Mouse (Mus musculus) CH12.LX (cell line): ENCODE results near the gene Hdac11. TPM values are rescaled to one million over a fixed set of nuclear protein-coding genes. Genes with fewer than 3 reads are reported as not detected.

Source experiments
- DNase-seq: peaks from one replicate; pipeline ENCODE4 v3.0.0-alpha.2; 2013; ENCODE audit errors: extremely low read depth
- H3K27ac ChIP-seq: 2 replicates; pipeline ENCODE4 v1.5.1; 2012; ENCODE audit warnings: low read depth, mild to moderate bottlenecking, control low read depth, moderate library complexity; ENCODE audit not compliant: insufficient read depth
- H3K27me3 ChIP-seq: replicated peaks from 2 replicates; pipeline ENCODE3; 2012; ENCODE audit warnings: inconsistent platforms
- H3K36me3 ChIP-seq, 2 experiments: replicated peaks in 1 of 2; 2 replicates each; pipeline versions ENCODE3 to v1.6.1; 2012; ENCODE audit warnings: inconsistent platforms in 1 of 2, low read length in 1 of 2, mild to moderate bottlenecking in 1 of 2, mixed read lengths in 1 of 2, moderate library complexity in 1 of 2; ENCODE audit not compliant: control insufficient read depth in 1 of 2, insufficient read depth in 1 of 2
- H3K4me1 ChIP-seq, 2 experiments: 2 replicates each; pipeline ENCODE4 v1.6.1; 2012; ENCODE audit warnings: inconsistent platforms in 1 of 2, moderate library complexity in 1 of 2; ENCODE audit not compliant: insufficient read depth in 2 of 2, control insufficient read depth in 1 of 2
- H3K4me2 ChIP-seq: 2 replicates; pipeline ENCODE4 v1.6.1; 2012; ENCODE audit warnings: low read depth, mild to moderate bottlenecking, control low read depth; ENCODE audit not compliant: poor library complexity, insufficient read depth, severe bottlenecking
- H3K4me3 ChIP-seq, 3 experiments: fragments of 150-350 bp in 1 of 3; sonication (generic) in 1 of 3; replicated peaks in 1 of 3; 2 replicates each; pipeline versions ENCODE3 to v1.5.1; 2011 to 2012; ENCODE audit warnings: low read depth in 2 of 3, low read length in 2 of 3, mild to moderate bottlenecking in 2 of 3, moderate library complexity in 2 of 3, control low read depth in 1 of 3, improper control_type of control experiment in 1 of 3, inconsistent platforms in 1 of 3, mixed read lengths in 1 of 3; ENCODE audit not compliant: poor library complexity in 1 of 3
- H3K79me2 ChIP-seq: replicated peaks from 2 replicates; pipeline ENCODE4 v1.6.1; 2012; ENCODE audit warnings: mild to moderate bottlenecking, moderate library complexity; ENCODE audit not compliant: control insufficient read depth, poor library complexity, insufficient read depth, severe bottlenecking; ENCODE audit errors: extremely low read depth
- H3K9ac ChIP-seq: 2 replicates; pipeline ENCODE4 v1.6.1; 2012; ENCODE audit warnings: low read depth, mild to moderate bottlenecking, control low read depth, moderate library complexity; ENCODE audit not compliant: insufficient read depth
- H3K9me3 ChIP-seq: replicated peaks from 2 replicates; pipeline ENCODE3; 2012; ENCODE audit warnings: low read length, inconsistent platforms, mixed read lengths
- BHLHE40 ChIP-seq: IDR thresholded peaks from 2 replicates; pipeline ENCODE4 v1.6.1; 2011; ENCODE audit warnings: mild to moderate bottlenecking, low read depth, low read length, improper control_type of control experiment
- CHD1 ChIP-seq: IDR thresholded peaks from 2 replicates; pipeline ENCODE4 v1.6.1; 2012; ENCODE audit warnings: low read depth, low read length, improper control_type of control experiment, inconsistent platforms
- CHD2 ChIP-seq: IDR thresholded peaks from 2 replicates; pipeline ENCODE4 v1.6.1; 2011; ENCODE audit warnings: low read length, improper control_type of control experiment
- CTCF ChIP-seq, 2 experiments: IDR thresholded peaks in 1 of 2; conservative IDR thresholded peaks in 1 of 2; 2 replicates each; pipeline ENCODE4 v1.5.1; 2011 to 2012; ENCODE audit warnings: low read depth in 2 of 2, low read length in 2 of 2, improper control_type of control experiment in 1 of 2, inconsistent platforms in 1 of 2, mild to moderate bottlenecking in 1 of 2, moderate library complexity in 1 of 2
- E2F4 ChIP-seq: IDR thresholded peaks from 2 replicates; pipeline ENCODE4 v1.6.1; 2011; ENCODE audit warnings: low read depth, low read length, improper control_type of control experiment; ENCODE audit not compliant: insufficient replicate concordance
- EP300 ChIP-seq: IDR thresholded peaks from 2 replicates; pipeline ENCODE4 v1.6.1; 2011; ENCODE audit warnings: low read length, improper control_type of control experiment
- IRF4 ChIP-seq: IDR thresholded peaks from 2 replicates; pipeline ENCODE4 v1.6.1; 2014; ENCODE audit warnings: low read depth, mild to moderate bottlenecking, inconsistent platforms, low read length, improper control_type of control experiment
- JUND ChIP-seq: conservative IDR thresholded peaks from 2 replicates; pipeline ENCODE4 v1.6.1; 2011; ENCODE audit warnings: low read depth, low read length, improper control_type of control experiment
- MAZ ChIP-seq: IDR thresholded peaks from 2 replicates; pipeline ENCODE4 v1.6.1; 2012; ENCODE audit warnings: low read depth, mild to moderate bottlenecking, inconsistent platforms, low read length, improper control_type of control experiment, moderate library complexity
- MEF2A ChIP-seq: IDR thresholded peaks from 2 replicates; pipeline ENCODE4 v1.6.1; 2014; ENCODE audit warnings: low read depth, mild to moderate bottlenecking, inconsistent platforms, low read length, improper control_type of control experiment, borderline replicate concordance
- NELFE ChIP-seq: IDR thresholded peaks from 2 replicates; pipeline ENCODE4 v1.6.1; 2011; ENCODE audit warnings: low read depth, low read length, improper control_type of control experiment
- PAX5 ChIP-seq: IDR thresholded peaks from 2 replicates; pipeline ENCODE4 v1.6.1; 2012; ENCODE audit warnings: low read length, inconsistent platforms, mixed read lengths
- RAD21 ChIP-seq: IDR thresholded peaks from 2 replicates; pipeline ENCODE4 v1.6.1; 2011; ENCODE audit warnings: low read depth, mild to moderate bottlenecking, low read length, improper control_type of control experiment, moderate library complexity
- SIN3A ChIP-seq: IDR thresholded peaks from 2 replicates; pipeline ENCODE4 v1.6.1; 2012; ENCODE audit warnings: low read length, improper control_type of control experiment, inconsistent platforms
- TCF12 ChIP-seq: IDR thresholded peaks from 2 replicates; pipeline ENCODE4 v1.6.1; 2014; ENCODE audit warnings: low read depth, mild to moderate bottlenecking, inconsistent platforms, low read length, improper control_type of control experiment
- USF1 ChIP-seq: IDR thresholded peaks from 2 replicates; pipeline ENCODE4 v1.6.1; 2014; ENCODE audit warnings: low read depth, mild to moderate bottlenecking, inconsistent platforms, low read length, improper control_type of control experiment
- USF2 ChIP-seq: conservative IDR thresholded peaks from 2 replicates; pipeline ENCODE4 v1.6.1; 2011; ENCODE audit warnings: low read depth, low read length, improper control_type of control experiment
- ZKSCAN1 ChIP-seq: IDR thresholded peaks from 2 replicates; pipeline ENCODE4 v1.6.1; 2012; ENCODE audit warnings: low read depth, inconsistent platforms, low read length, improper control_type of control experiment, borderline replicate concordance
- dilution Hi-C: fragments of 300-500 bp; cut with MboI; formaldehyde crosslinking; loops from 2 replicates; pipeline ENCODE4 v1.14.3; 2020; ENCODE audit warnings: low sequenced_read_pairs; ENCODE audit not compliant: extremely low pct_unique_long_range_greater_than_20kb, extremely low pct_ligation_motif_present
- in situ Hi-C: fragments of 300-500 bp; cut with MboI; formaldehyde crosslinking; loops from 3 replicates; pipeline ENCODE4 v1.14.3; 2019; ENCODE audit warnings: low sequenced_read_pairs, low pct_ligation_motif_present, low pct_unique_long_range_greater_than_20kb, mixed read lengths
- polyA plus RNA-seq: library from polyadenylated mRNA; unstranded; fragments of >175 nt; gene quantifications from 2 replicates; pipeline ENCODE4 v1.2.1, GENCODE M21; 2012; ENCODE audit warnings: low read depth; ENCODE audit not compliant: insufficient read length
- total RNA-seq, 2 experiments: library from RNA; depleted of rRNA; stranded (reverse); fragments of 300-350 nt in 1 of 2; fragments of >200 nt in 1 of 2; gene quantifications; 2 replicates each; pipeline ENCODE4 v1.2.3; 2012 to 2014

The Hdac11 gene
- total and polyA plus RNA-seq, 3 experiments, result 0.53 to 2.1 TPM; not detected in 1

DNA sequence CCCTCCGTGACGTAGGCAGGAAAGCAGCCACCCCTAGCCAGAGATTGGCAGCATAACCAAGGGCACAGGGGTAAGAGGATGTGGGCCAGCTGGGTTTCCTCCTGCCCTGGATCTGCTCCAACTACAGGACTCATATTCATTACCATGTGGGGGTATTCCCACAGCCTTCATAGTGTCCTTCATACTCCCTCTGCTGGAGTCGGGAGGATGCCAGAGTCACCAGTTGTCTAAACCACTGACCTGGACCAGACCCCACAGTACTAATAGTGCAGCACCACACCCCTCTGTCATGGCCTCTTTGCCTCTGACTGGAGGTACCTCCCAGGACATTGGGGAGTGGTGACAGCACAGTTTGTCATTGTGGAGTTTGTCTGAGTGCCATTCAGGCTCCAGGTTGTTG is 17.7 kb downstream of the Hdac11 start:
- dilution Hi-C loops (no loop called here), in situ Hi-C loops (loop anchor here (5.0 to 25.0 kb wide), 2 partner anchors 103 to 238 kb away; partner anchors contain the start of gene Wnt7a)
- H3K79me2 ChIP-seq, result no peaks in the 10 kb centered on the region
- TF ChIP-seq RAD21 (no peak), CHD2 (no peak), JUND (no peak), MEF2A (no peak), NELFE (no peak), MAZ (no peak), USF1 (no peak), TCF12 (no peak), SIN3A (no peak), IRF4 (no peak), USF2 (no peak), BHLHE40 (no peak), E2F4 (no peak), CTCF (conservative IDR thresholded peaks at IDR 0.05 in 1 of 2, IDR thresholded peaks at IDR 0.05 in 1 of 2; ENCODE audit: low read depth in 2 of 2, low read length in 2 of 2) (no peak), EP300 (no peak), CHD1 (no peak)
- no peak overlapping the region for H3K27ac ChIP-seq
- DNase-seq, result no peak
- no peaks in the 10 kb centered on the region for H3K36me3 ChIP-seq
- no peak overlapping the region for H3K4me3 ChIP-seq
- peaks cover 3 to 10% of the 10 kb centered on the region in 2 experiments; a peak in 3 of 4 replicates for H3K4me1 ChIP-seq
- no peak overlapping the region for H3K4me2 ChIP-seq
- H3K27me3 ChIP-seq, result peaks cover 65% of the 10 kb centered on the region
- no peak overlapping the region for H3K9ac ChIP-seq
- H3K9me3 ChIP-seq, result no peaks in the 10 kb centered on the region

DNA sequence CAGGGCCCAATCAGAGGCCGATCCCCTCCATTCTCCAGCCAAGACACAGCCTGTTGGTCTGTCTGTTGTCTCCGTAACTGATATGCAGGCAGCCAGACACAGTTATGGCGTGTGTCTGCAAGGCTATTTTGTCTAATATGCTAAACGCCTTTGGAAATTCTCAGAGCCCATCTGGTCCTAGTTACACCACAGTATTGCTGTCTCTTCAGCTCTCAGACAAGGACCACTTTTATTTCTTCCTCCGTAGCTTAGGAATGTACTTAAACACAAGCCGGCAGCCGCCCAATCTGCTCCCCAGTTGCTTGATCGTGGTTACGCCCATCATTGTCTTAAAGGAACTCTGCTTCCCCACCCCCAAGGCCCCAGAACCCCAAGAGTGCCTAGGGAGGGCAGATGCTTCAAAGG is 24.3 kb downstream of the Hdac11 start:
- in situ Hi-C loops (no loop called here), dilution Hi-C loops (no loop called here)
- Histone ChIP-seq H3K36me3 (no peaks in the 10 kb centered on the region), H3K27me3 (peaks cover 91% of the 10 kb centered on the region), H3K4me2 (no peak overlapping the region)
- no peak for DNase-seq
- no peak for TF ChIP-seq ZKSCAN1
- TF ChIP-seq PAX5, result no peak
- TF ChIP-seq, all 38 proteins: peak for 0
- Histone ChIP-seq H3K4me1 (no peaks in the 10 kb centered on the region), H3K9me3 (no peaks in the 10 kb centered on the region), H3K79me2 (no peaks in the 10 kb centered on the region), H3K27ac (no peak overlapping the region), H3K9ac (no peak overlapping the region), H3K4me3 (no peak overlapping the region)
